Mouse (Mus musculus) brain, embryonic 14.5 days (tissue): ENCODE measurements around the gene Gjd3. TPM values are rescaled to one million over a fixed set of nuclear protein-coding genes. Genes with fewer than 3 reads are reported as not detected.
A peak's percentile ranks its signal among the peaks of the same experiment; 100 is the strongest.
"Not testable (repeated sequence)": the region's sequence is repeated elsewhere in the genome, so short reads cannot be mapped to it uniquely, and the experiment has no call there.

Experiments used
- DNase-seq: peaks from one replicate; pipeline ENCODE4 v3.0.0-alpha.2; 2011; ENCODE audit warnings: low read depth
- CTCF ChIP-seq: fragments of 200-500 bp; IDR thresholded peaks from 2 replicates; pipeline ENCODE4 v1.5.1; 2012; ENCODE audit warnings: inconsistent platforms, mild to moderate bottlenecking, moderate library complexity, borderline replicate concordance; ENCODE audit not compliant: insufficient read depth, insufficient read length; ENCODE audit errors: extremely low read depth
- POLR2A ChIP-seq: fragments of 200-500 bp; IDR thresholded peaks from 2 replicates; pipeline ENCODE4 v1.6.1; 2012; ENCODE audit warnings: mild to moderate bottlenecking, inconsistent platforms, borderline replicate concordance; ENCODE audit not compliant: poor library complexity, insufficient read depth, insufficient read length, severe bottlenecking; ENCODE audit errors: extremely low read depth
- polyA plus RNA-seq: library from polyadenylated mRNA; depleted of rRNA; stranded (reverse); fragments of >200 nt; gene quantifications from 2 replicates; pipeline ENCODE4 v1.2.3, GENCODE M21; 2012; rRNA removed

Gene Gjd3
- polyA plus RNA-seq, 1 experiment: 2.5 TPM

GRCm38 (mm10) chr11:98939953-98940641 is 42.7 kb downstream of the Gjd3 start:
- DNase-seq: no peak
- TF ChIP-seq CTCF (no peak), POLR2A (no peak)

DNA sequence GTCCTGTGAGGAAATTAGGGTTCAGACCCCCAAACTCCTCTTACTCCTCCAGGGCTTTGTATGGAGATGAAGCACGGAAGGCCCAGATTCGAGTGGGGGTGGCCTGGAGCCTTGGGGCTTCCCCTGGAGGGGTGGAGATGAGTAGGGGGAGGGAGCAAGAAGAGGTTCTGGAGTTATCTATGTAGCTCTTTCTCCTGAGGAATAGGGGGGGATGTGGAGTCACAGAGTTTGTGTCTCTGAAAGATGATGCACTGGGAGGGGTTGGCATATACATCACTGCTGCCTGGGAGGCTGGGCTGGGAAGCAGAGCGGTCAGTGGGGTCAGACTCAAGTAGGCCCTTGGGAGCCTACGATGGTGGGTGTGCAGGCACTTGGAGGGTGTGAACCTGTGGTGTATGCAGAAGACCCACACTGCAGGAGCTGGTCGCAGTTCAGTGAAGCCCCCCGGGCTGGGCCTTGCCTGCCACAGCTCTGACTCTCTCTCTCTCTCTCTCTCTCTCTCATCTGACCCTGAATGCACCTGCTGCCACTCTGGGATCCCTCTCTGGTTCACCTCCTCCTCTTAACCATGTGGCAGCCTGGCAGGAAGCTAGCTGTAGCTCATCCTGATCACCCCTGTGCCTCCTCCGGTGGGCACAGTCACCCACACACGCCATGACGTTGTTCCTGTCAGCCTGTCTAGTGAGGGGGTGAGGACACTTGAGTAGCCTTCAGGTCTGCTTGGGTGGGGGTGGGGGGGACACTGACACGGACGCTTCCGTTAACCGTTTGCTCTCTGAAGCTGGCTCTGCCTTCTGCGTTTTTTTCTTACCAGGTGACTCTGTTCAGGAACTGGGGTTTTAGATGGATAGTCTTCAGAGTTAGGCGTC is 43.5 kb downstream of the Gjd3 start:
- no peak for DNase-seq
- TF ChIP-seq CTCF (no peak), POLR2A (no peak)

- TF ChIP-seq CTCF: no peak
- TF ChIP-seq POLR2A: no peak
- no peak for DNase-seq
Measured at GRCm38 (mm10) chr11:98938701-98939083, 44.1 kb downstream of the Gjd3 start.

- DNase-seq: no peak
- TF ChIP-seq CTCF: no peak
- no peak for TF ChIP-seq POLR2A
Measured at GRCm38 (mm10) chr11:98937914-98938694, 44.7 kb downstream of the Gjd3 start.

- no peak for TF ChIP-seq CTCF
- no peak for TF ChIP-seq POLR2A
Measured at GRCm38 (mm10) chr11:98937410-98937913, 45.4 kb downstream of the Gjd3 start.

DNA sequence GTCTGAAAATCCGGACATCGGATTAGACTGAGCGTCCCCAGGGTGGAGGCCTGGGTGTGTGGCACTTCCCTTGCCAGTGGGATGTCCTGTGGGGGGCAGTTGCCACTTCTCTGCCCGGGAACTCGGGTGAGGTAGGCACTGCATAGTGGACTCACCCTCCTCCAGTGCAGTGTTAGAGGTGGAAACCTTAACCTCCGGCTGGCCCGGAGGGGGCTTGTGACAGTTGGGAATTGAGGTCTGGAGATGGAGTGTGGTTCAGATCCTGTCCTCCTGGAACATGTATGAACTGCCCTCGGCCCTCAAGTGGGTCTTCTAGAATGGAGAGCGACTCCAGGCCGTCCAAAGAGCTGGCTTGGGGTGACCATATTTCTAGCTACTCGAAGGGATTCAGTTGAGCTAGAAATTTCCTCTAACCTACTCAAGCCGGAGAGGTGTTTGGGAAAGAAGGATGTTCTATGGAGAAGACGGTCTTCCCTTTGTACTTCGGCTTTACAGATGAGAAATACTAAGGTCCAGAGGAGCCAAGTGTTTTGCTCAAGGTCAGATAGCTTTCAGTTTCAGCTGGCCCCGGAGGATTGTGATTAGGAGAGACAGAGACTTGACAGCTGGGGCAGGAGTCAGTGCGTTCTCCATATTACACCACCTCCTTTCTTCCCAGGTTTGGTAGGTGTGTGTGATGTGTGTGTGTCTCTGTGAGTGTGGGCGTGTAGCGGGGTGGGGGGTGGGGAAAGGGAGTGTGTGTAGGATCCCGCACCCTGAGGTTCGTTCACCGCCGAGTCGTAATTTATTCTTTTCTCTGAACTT is 46.0 kb downstream of the Gjd3 start:
- TF ChIP-seq CTCF (no peak), POLR2A (no peak)

More at GRCm38 (mm10) chr11:98937410-98937913, 45.4 kb downstream of the Gjd3 start:
- peak; percentile 95 for DNase-seq

GRCm38 (mm10) chr11:98936170-98936569 is 46.6 kb downstream of the Gjd3 start:
- TF ChIP-seq POLR2A: no peak
- no peak for TF ChIP-seq CTCF
- DNase-seq: no peak

More for the DNA sequence above, 46.0 kb downstream of the Gjd3 start:
- no peak for DNase-seq

- DNase-seq: no peak
- TF ChIP-seq CTCF (no peak), POLR2A (no peak)
Measured at GRCm38 (mm10) chr11:98935123-98935522, 47.7 kb downstream of the Gjd3 start.

GRCm38 (mm10) chr11:98934367-98934766 is 48.4 kb downstream of the Gjd3 start:
- DNase-seq: no peak
- no peak for TF ChIP-seq POLR2A
- no peak for TF ChIP-seq CTCF

DNA sequence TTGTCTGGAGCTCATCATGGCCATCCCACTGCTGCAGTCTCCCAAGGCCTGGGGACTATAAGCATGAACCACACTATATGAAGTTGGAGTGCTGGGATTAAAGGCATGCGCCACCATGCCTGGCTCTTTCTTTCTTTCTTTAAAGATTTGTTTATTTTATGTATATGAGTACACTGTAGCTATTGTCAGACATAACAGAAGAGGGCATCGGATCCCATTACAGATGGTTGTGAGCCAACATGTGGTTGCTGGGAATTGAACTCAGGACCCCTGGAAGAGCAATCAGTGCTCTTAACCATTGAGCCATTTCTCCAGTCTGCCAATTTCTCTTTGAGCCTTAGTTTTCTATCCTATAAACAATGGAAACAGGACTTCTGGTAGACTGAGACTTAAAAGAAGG is 49.0 kb downstream of the Gjd3 start:
- not testable (repeated sequence) for DNase-seq

DNA sequence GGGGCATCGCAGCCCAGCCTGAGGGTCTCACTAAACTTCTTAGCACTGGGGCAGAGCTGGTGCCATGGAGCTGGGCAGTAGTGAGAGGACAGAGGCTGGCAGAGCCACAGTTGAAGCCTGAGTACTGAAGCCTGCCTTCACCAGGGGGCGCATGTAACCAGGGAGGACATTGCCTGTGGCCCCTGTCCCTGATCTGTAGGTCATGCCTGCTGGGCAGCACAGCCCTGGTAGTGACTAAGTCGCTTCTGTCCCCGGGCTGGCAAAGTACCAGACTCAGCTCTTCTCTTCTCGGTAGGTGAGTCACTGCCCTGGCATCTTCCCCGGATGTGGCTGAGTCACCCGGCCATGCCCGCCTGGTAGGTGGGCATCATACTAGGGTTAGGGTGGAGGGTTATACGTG is 49.7 kb downstream of the Gjd3 start:
- DNase-seq: peak; percentile 43
- TF ChIP-seq CTCF (peak; percentile 41; the same call in 1 of the 2 replicates), POLR2A (no peak)

DNA sequence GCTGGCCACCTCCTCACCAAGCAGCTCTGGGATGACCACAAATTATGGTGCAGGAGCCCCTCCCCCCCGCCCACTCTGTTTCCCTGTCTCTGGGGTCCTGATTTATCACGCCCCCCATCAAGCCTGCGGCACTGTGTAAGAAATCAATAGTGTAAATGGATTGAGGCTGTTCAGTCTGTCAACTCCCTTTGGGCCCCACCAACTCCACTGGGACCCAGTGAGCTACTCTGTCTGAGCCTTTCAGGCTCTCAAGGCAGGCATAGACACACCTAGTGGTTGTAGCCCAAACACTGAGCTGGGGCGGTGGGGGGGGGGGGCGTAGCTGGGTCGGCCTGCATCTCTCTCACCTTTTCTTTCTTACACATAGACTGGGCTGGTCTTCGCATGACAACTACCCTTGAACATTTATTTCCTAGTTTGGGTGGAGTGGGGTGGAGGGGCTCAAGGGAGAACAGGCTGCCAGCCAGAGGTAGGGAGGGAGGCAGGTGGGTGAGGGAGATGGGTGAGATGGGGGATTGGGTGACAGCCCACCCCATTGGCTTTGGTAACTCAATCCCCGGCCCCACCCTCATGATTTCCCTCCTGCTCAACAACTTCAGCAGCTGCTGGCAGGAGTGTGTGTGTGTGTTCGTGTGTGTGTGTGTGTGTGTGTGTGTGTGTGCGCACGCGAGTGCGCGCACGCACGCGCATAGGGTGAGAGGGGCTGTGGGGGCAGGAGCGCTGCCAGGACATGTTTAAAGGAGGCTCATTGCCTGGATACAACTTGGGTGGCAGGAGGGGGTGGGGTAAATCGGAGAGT is 50.3 kb downstream of the Gjd3 start:
- DNase-seq: peak; percentile 52
- no peak for TF ChIP-seq POLR2A
- TF ChIP-seq CTCF: no peak

Other genes with a start within 250 kb of the Gjd3 start
- 600 and 616 TPM in 2 replicates for gene Thra, start 242.4 kb downstream of the Gjd3 start, polyA plus RNA-seq
- gene Nr1d1, start 207.7 kb downstream of the Gjd3 start, polyA plus RNA-seq: 3.6 and 4.1 TPM in 2 replicates
- gene Msl1, start 187.5 kb downstream of the Gjd3 start, polyA plus RNA-seq: 92.1 and 104 TPM in 2 replicates
- 66.6 and 74.3 TPM in 2 replicates for gene Casc3, start 178.1 kb downstream of the Gjd3 start, polyA plus RNA-seq
- 22.0 and 33.5 TPM in 2 replicates for gene Rapgefl1, start 146.2 kb downstream of the Gjd3 start, polyA plus RNA-seq
- 11.0 and 14.7 TPM in 2 replicates for gene Wipf2, start 119.4 kb downstream of the Gjd3 start, polyA plus RNA-seq
- 4.5 and 6.2 TPM in 2 replicates for gene Cdc6, start 75.2 kb downstream of the Gjd3 start, polyA plus RNA-seq
- 8.4 and 14.4 TPM in 2 replicates for gene Rara, start 55.2 kb downstream of the Gjd3 start, polyA plus RNA-seq
- gene Top2a, start 41.2 kb upstream of the Gjd3 start, polyA plus RNA-seq: 57.3 and 70.1 TPM in 2 replicates
- gene Igfbp4, start 58.2 kb upstream of the Gjd3 start, polyA plus RNA-seq: 119 and 145 TPM in 2 replicates
- 0.08 and 0.16 TPM in 2 replicates for gene Tns4, start 106.3 kb upstream of the Gjd3 start, polyA plus RNA-seq
- gene Ccr7, start 172.1 kb upstream of the Gjd3 start, polyA plus RNA-seq: 0.07 TPM in 1 of 2 replicates, not detected in the other
- 162 and 270 TPM in 2 replicates for gene Smarce1, start 248.0 kb upstream of the Gjd3 start, polyA plus RNA-seq